8 mouse cellular contexts compared by ENCODE assay signal in genomic region chr6:134470857-134471256, GRCm38 (mm10).
DNase-seq lines count a peak whose midpoint lies in the region; ATAC-seq and TF ChIP-seq lines count a peak whose summit lies in the region.

No protein-coding gene starts in this region.

- ATAC-seq in kidney, embryonic 14.5 days (ENCODE audit: low FRiP score, low TSS enrichment) = no peak
- peak; percentile 87 for ATAC-seq in lung, embryonic 14.5 days (ENCODE audit: insufficient read depth)
- peak; percentile 62 for ATAC-seq in stomach, embryonic 16.5 days (ENCODE audit: insufficient read depth, low FRiP score)
- no peak for ATAC-seq in midbrain, embryonic 13.5 days

- 86% methylated on average over 14 of the region's 14 CpGs for WGBS in kidney, embryonic 14.5 days
- WGBS in lung, embryonic 14.5 days = 37% methylated on average over 14 of the region's 14 CpGs
- WGBS in stomach, embryonic 16.5 days = 54% methylated on average over 14 of the region's 14 CpGs
- WGBS in midbrain, embryonic 13.5 days = 83% methylated on average over 14 of the region's 14 CpGs

- peak; percentile 28 for DNase-seq in kidney, adult 9 months
- DNase-seq in WW6 (ENCODE audit: low read depth, low spot score) = peak; percentile 28
- DNase-seq in gastrocnemius, postnatal 14 days = peak; percentile 31
- DNase-seq in kidney, postnatal 14 days = peak; percentile 39
- peak; percentile 93 for DNase-seq in lung, embryonic 14.5 days

- H3K9ac ChIP-seq in kidney, embryonic 14.5 days (ENCODE audit: low read depth, low read length) = no peak overlapping the region
- no peak overlapping the region for H3K9ac ChIP-seq in lung, embryonic 14.5 days
- no peak overlapping the region for H3K9ac ChIP-seq in stomach, embryonic 16.5 days (ENCODE audit: low read length)
- H3K9ac ChIP-seq in midbrain, embryonic 13.5 days (replicated peaks) = no peak overlapping the region

- no peak for TF ChIP-seq CTCF in lung, embryonic 14.5 days (IDR thresholded peaks at IDR 0.05; ENCODE audit: low read depth)

- no peaks in the 10 kb centered on the region for H3K27me3 ChIP-seq in kidney, embryonic 14.5 days (ENCODE audit: control insufficient read depth, insufficient read depth, low read length)
- no peaks in the 10 kb centered on the region for H3K27me3 ChIP-seq in lung, embryonic 14.5 days (ENCODE audit: insufficient read depth, low read length)
- H3K27me3 ChIP-seq in stomach, embryonic 16.5 days (ENCODE audit: control insufficient read depth, insufficient read depth, low read length) = no peaks in the 10 kb centered on the region
- no peaks in the 10 kb centered on the region for H3K27me3 ChIP-seq in midbrain, embryonic 13.5 days

- H3K36me3 ChIP-seq in kidney, embryonic 14.5 days (ENCODE audit: control insufficient read depth, insufficient read depth, low read length) = peaks cover 49% of the 10 kb centered on the region
- peaks cover 45% of the 10 kb centered on the region for H3K36me3 ChIP-seq in lung, embryonic 14.5 days (ENCODE audit: insufficient read depth)
- peaks cover 8% of the 10 kb centered on the region; the same call in 1 of the 2 replicates for H3K36me3 ChIP-seq in stomach, embryonic 16.5 days (ENCODE audit: control insufficient read depth, insufficient read depth, low read length)
- H3K36me3 ChIP-seq in midbrain, embryonic 13.5 days = peaks cover 43% of the 10 kb centered on the region

- intact Hi-C loops in gastrocnemius, postnatal 14 days (cut with DNase I; ENCODE audit: low total_unique reads) = no loop called here

- H3K4me2 ChIP-seq in kidney, embryonic 14.5 days (replicated peaks; ENCODE audit: low read depth, low read length) = no peak overlapping the region
- H3K4me2 ChIP-seq in lung, embryonic 14.5 days = no peak overlapping the region
- no peak overlapping the region for H3K4me2 ChIP-seq in stomach, embryonic 16.5 days (ENCODE audit: low read depth, low read length)
- H3K4me2 ChIP-seq in midbrain, embryonic 13.5 days (replicated peaks) = no peak overlapping the region

- no peaks in the 10 kb centered on the region for H3K4me1 ChIP-seq in kidney, embryonic 14.5 days (ENCODE audit: control insufficient read depth, insufficient read depth, low read length)
- H3K4me1 ChIP-seq in lung, embryonic 14.5 days (ENCODE audit: insufficient read depth) = peaks cover 2% of the 10 kb centered on the region; the same call in 1 of the 2 replicates
- no peaks in the 10 kb centered on the region for H3K4me1 ChIP-seq in stomach, embryonic 16.5 days (ENCODE audit: control insufficient read depth, insufficient read depth, low read length)
- no peaks in the 10 kb centered on the region for H3K4me1 ChIP-seq in midbrain, embryonic 13.5 days (replicated peaks)

- H3K27ac ChIP-seq in kidney, embryonic 14.5 days (ENCODE audit: low read depth, low read length) = no peak overlapping the region
- H3K27ac ChIP-seq in lung, embryonic 14.5 days (ENCODE audit: low read depth) = no peak overlapping the region
- no peak overlapping the region for H3K27ac ChIP-seq in stomach, embryonic 16.5 days (ENCODE audit: low read length)
- H3K27ac ChIP-seq in midbrain, embryonic 13.5 days = no peak overlapping the region

- no peak overlapping the region for H3K4me3 ChIP-seq in kidney, embryonic 14.5 days (ENCODE audit: low read length)
- no peak overlapping the region for H3K4me3 ChIP-seq in lung, embryonic 14.5 days (ENCODE audit: low read depth, low read length)
- no peak overlapping the region for H3K4me3 ChIP-seq in stomach, embryonic 16.5 days (replicated peaks; ENCODE audit: low read length)
- H3K4me3 ChIP-seq in midbrain, embryonic 13.5 days (replicated peaks) = no peak overlapping the region

- H3K9me3 ChIP-seq in kidney, embryonic 14.5 days (ENCODE audit: control insufficient read depth, low read length) = no peaks in the 10 kb centered on the region
- H3K9me3 ChIP-seq in lung, embryonic 14.5 days (ENCODE audit: low read depth, low read length) = no peaks in the 10 kb centered on the region
- no peaks in the 10 kb centered on the region for H3K9me3 ChIP-seq in stomach, embryonic 16.5 days (replicated peaks; ENCODE audit: control insufficient read depth, low read length)
- no peaks in the 10 kb centered on the region for H3K9me3 ChIP-seq in midbrain, embryonic 13.5 days

Comparison
In these comparisons a context has a peak if more than half of its experiments do, and no peak if none do; other contexts are left out.
1. DNase-seq: peak in every context shown above with its lines; median percentile 93 in lung, embryonic 14.5 days; 39 in kidney, postnatal 14 days; 31 in gastrocnemius, postnatal 14 days; 28 in kidney, adult 9 months; 28 in WW6.
2. ATAC-seq: peak in lung, embryonic 14.5 days (single experiment) and stomach, embryonic 16.5 days (single experiment); none in kidney, embryonic 14.5 days (single experiment) and midbrain, embryonic 13.5 days (single experiment).